Mouse (Mus musculus) gastrocnemius, postnatal 10 days (tissue): Measurements from ENCODE around the gene Wdr25. TPM values are rescaled to one million over a fixed set of nuclear protein-coding genes. Genes with fewer than 3 reads are reported as not detected.

Experiments
- DNase-seq: peaks from one replicate; pipeline ENCODE4 v3.0.0; 2021; ENCODE audit warnings: mixed read lengths
- total RNA-seq, 2 experiments: library from RNA; stranded (reverse); gene quantifications; 2 replicates each; pipeline ENCODE4 v1.2.3; 2021

Wdr25 gene
- total RNA-seq, 2 experiments from 2014 or later: 4.1 to 5.2 TPM

DNA sequence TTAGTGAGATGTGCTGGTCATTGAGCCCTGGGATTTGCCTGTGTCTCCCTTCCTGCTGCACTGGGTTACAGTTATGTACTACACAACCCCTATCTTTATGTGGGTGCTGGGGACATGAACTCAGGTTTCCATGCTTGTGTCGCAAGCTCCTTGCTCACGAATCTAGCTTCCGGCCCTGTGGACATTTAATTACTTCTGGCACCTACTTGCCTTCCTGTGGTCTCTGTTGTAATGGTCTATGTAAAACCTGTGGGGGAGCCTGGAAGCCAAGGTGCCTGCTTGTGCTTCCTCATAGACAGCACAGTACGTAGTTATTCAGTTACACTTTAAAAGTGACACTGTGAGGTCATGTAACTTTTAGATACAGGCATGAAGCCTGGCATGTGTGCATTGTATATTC, 44.1 kb downstream of the Wdr25 start:
- no peak for DNase-seq

DNA sequence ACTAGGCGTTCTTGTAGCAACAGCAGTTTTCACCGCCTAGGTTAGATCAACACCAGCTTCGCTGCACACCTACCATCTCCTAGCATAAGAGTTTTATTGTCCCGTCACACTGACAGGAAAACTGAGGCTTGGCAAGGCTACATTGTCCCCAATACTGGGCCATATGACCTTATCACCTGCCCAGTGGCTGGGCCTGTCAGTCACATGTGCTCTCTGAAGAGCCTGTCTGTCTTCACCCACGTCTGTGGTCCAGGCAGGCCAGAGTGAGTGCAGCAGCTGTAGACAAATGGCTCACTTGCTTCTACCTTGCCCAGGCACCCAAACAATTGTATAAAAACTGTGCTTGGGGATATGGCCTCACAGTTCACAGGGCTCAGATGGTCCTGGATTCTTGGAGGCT, 45.4 kb downstream of the Wdr25 start:
- DNase-seq: no peak

DNA sequence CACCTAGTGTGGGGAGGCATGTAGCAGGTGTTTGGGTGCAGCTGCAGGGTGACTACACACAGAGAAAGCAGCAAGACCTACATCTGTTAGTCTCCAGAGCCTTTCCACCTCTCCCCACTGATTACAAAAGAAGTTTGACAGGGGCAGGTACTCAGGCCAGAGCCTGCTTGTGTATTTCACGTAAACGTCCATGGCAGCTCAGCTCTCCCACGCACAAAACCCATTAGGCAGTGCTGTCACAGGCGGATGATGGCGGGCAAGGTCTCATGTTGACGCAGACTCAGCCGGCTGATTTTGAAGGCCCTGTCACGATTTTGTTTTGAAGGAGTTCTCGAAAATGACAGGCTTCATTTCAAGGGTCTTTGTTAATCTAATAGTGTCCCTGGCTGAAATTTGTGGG, 45.9 kb downstream of the Wdr25 start:
- DNase-seq: no peak

DNA sequence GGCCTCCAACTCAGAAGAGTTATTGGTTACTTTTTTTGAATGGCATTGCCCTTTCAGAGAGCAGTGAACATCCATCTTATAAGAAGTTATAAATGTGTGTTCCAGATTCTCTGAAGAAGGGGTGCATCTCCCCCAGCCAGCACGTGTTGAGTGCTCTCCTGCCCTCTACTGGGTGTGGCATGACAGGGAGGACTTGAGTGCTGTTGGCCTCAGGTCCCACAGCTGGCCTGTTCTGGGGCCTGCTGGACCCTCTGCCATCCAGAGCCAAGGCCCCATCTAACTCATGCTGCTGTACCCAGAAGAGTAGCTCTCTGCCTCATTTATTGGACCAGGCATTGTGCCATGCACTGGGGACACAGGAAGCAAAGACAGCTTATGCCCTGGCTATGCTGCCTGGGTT, 46.8 kb downstream of the Wdr25 start:
- DNase-seq: no peak

DNA sequence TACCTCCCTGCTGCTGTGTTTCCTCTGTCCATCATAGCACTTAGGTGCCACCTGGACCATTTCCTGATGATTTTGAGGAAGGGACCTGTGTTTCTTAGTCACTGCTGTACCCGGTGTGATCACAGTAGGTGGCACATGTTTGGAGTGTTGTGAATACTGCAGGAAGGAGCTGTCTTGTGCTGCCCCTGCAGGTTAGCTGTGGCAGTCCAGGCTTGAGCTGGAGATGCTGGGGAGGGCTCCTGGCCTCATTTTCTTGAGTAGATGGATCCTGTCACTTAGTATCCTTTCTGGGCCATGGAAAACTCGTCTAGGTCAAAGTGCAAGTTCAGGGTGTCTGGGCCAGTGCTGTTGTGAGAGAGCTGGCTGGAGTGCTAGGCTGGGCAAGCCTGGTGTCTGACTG, 47.9 kb downstream of the Wdr25 start:
- no peak for DNase-seq

DNA sequence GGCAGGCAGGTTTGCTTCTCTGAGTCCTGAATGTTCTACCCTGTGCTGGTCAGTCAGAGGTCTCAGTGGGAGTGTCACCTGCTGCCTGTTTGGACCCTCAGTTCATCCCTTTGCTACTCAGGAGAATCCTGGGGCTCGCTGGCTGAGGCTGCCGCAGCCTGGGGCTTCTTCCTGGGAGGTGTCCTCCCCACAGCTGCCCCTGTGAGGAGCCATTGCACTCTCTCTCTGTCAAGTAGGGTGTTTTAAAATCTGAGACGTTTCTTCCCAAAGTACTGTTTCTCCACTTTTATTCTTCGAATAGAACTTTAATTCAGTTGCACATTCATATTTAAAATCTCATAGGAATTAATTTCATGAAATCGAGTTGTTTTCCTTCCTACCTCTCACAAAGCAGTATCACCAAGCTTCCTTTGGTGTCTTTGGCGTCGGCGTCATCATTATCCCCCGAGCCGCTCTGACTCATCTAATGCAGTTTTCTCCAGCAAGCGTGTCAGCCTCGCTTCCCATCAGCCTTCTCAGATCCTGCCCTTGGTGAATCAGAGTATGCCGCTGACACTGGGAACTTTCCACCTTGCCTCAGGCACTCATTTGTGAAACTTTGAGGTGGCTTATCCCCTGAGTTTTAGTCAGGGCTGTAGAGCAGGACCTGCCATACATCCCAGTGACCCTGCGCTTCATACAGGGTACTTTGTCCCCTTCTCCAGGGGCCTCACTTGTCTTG, 48.9 kb downstream of the Wdr25 start:
- DNase-seq: no peak

DNA sequence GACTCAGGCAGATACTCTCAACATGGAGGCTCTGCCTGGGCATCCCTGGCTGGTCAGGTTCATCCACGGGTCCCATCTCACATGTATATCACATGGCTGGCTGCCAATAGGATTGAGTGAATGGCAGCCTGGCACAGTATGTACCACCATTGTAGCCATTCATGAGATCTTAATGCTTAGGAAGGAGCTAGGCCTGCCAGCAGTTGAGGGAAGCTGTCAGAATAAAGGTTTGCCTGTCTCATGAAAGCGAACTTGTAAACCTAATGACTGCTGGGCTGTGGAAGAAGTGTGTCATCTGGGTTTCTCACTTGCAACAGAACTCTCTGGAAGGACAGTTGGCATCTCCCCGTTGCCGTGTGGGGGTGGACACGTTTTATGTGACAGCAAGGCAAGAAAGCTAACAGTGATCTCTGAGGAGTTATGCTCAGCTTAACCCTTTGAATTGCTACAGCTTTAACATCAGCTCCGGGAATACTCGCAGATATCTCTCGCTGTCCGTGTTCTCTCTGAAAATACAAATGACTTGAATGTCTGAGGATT, 59.6 kb downstream of the Wdr25 start:
- DNase-seq: no peak

DNA sequence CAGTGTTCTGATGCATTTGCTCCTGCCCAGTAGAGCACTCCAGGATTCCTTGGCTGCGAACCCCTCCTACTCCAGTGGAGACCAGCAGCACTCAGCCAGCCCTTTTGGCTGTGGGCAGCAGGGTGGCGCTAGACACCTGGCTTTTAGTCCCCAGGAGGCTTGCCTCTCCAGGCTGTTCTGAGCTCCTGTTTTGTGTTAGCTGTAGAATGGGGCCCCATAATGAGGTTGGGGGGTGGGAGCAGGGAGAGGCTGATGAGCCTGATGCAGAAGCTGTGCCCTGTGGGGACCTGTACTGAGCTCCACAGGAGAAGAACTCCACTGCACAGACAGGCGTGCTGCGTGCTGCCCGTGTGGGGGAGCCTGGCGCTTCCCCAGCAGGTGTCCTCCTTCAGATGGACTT, 60.4 kb downstream of the Wdr25 start:
- DNase-seq: no peak

DNA sequence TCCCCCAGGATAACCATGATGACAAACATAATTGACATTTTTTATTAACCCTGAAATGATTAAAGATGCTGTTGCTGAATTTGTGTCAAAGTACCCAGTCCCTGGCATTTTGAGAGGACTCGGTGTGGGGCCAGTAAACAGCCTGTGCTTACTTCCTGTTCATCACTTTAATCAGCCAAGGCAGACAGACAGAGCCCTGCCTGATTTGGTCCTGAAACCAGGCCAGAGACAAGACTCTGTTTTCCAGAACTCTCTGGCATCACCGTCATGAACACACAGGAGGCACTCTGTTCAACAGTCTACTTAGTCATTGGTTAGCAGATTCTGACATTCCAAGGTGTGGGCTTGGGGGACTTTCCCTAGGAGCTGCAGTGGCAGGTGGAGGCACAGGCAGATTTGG, 61.0 kb downstream of the Wdr25 start:
- no peak for DNase-seq

DNA sequence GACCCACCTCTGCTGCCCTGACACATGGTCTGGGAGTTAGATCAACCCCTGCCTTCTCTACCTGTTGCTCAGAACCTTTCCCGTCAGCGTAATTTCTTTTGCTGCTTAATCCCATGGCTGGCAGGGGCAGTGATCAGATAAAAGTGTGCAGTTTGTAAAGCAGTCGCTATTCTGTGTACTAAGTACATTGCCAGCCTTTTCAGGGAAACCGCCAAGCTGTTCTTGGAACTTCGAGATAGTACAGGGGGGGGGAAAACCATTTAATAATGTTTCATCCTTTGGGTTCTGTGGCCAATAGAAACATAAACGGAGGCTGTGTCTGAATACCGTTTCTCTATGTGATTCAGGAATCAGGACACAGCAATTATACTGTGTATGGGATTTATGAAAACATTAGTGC, 65.1 kb downstream of the Wdr25 start:
- DNase-seq: no peak

DNA sequence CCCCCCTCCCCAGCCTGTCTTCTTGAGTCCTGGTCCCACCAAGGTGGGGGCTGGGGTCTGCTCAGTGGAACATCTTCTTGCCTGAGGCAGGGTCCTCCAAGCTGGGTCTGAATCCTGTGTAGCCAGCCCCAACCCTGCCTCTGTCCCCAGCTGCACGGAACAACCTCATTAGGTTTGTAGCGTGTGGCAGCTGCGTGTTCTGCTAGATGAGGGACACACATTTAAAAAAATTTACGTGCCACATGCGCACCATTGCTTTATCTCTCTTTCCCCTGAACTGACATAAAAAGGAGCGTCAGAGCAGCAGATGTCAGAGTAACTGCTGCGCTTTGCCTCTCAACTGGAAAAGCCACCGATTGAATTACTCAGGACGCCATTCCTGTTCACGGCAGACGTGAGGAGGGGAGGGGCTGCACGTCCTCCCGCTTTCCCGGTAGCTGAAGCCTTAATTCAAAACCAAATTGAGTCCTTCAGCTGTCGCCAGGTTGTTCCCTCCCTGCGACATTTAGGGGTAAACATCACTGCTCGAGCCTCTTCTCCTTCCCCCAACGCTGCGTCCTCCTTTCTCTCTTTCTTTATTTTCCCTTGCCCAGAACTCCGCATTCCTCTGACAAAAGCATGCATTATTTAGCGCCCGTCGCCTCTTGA, 65.7 kb downstream of the Wdr25 start:
- no peak for DNase-seq

DNA sequence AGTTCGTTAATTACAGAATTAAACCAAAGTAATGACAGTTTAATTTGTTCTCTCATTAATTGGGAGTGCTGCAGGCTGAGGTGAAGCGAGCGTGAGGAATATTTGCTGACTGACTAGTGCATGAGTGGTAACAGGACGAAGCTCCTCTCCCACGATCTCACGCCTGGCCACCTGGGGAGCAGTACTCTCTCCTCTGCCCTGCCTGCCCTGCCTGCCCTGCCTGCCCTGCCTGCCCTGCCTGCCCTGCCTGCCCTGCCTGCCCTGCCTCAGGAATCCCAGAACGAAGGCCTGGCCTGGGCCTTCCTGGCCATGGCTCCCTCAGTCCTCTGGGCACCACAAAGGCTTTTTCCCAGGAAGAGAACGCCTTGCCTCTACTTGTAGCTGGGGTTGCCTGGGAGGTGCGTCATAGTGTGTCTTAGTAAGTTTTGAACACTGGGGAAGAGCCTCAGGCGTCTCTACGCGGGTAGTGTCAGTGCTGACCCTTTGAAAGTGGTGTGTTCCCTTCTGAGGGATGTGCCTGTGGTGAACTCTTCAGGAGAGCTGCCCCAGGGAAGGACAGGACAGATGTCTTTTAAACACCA, 66.3 kb downstream of the Wdr25 start:
- no peak for DNase-seq

DNA sequence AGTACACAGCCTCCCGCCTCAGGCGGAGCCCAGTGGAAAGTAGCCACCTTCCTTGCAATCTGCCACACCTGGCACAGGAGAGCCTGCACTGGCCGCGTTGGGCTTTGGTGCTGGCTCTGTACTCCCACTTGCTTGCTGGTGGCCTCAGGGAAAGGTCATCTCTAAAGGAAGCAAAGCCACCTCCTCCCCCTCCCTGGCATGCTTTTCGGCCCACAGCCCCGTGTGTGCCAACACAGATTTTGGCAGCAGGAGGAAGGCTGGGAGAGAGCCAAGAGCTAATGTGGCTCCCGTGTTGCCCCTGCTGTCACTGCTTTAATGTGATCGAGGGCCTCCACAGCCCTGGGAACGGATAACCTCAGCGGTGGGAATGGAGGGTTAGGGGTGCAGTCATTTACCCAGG, 66.8 kb downstream of the Wdr25 start:
- DNase-seq: peak; percentile 55

DNA sequence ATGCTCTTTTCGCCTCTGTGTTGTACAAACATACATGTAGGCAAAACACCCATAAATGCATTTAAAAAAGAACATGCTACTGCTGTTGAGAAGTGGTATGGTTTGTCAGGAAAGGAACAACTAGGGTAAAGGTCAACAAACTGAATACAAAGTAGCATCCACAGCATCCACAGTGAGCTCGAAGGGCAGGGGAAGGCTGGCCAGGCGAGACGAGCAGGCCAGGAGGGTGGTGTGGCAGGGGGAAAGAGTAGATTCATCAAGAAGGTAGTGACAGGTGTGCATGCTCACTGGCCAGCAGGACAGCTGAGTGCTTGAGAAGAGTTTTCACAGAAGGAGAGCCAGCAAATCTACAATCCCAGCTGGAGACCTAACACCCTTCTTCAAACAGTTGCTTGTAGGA, 74.2 kb downstream of the Wdr25 start:
- no peak for DNase-seq

DNA sequence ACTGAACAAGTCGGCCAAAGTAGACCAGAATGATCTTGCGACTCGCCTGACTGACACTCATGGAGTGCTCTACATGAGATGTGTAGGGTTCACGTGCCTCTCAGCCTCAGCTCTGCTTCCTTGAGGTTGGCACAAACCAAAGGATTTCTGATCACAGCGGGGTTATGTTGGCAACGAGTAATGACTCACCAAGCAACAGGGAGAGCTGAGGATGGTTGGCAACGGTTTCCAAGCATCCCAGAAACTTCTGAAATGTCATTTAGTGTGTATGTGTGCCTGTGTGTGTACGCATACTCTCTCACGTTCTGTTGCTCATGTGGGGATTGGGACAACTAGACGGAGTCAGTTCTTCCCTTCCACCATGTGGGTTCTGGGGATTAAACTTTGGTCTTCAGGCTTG, 74.6 kb downstream of the Wdr25 start:
- DNase-seq: no peak

DNA sequence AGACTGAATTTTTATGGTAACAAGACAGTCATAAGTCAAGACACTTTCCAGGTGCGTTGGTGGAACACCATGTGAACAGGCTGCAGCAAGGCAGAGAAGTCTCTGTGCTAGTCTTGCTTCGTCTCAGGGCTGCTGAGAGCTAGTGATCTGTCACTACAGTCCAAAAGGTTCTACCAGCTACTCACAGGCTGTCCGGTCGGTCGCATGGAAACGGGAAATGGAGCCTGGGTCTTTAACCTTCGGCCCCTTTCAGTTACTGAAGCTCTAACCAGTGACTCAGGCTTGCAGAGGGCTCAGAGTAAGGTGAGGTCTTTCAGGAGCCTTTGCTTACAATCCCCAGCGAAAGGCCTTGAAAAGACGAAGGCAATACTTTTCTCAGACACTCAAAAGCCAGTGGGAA, 78.0 kb downstream of the Wdr25 start:
- DNase-seq: no peak

DNA sequence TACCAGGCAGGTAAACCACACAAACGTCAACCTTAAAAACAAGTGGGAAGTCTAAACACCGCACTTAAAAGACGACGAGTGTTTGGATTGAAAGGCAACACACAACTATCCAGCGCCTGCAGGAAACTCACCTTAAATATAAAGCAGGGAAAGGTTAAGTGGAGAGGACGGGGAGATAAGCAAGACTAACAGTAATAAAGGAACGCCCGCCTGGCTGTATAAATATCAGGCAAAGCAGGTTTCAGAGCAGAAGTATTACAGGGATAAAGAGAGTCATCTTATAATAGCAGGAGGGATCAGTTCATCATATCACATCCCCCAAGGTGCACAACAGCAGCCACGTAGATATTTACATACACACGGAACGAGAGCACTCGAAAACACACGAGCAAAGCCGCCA, 78.8 kb downstream of the Wdr25 start:
- DNase-seq: no peak

DNA sequence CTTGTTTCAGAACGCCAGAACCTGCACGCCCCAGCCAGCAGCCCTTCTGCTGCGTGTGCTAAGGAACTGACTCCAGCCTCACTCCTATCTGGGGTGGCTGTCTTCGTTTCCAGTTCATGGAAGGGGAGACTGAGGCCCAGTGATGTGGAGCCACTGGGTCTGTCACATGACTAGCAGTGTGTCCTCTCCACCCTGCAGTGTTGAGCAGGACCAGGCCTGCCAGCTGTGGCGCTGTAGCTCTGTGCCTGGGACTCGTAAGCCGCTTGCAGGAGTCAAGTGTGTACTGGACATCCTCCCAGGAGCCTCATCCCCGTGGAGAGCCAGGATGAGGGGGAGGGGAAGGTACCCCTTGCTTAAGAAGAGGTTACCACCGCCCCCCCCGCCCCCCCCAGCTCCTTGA, 86.5 kb downstream of the Wdr25 start:
- no peak for DNase-seq

DNA sequence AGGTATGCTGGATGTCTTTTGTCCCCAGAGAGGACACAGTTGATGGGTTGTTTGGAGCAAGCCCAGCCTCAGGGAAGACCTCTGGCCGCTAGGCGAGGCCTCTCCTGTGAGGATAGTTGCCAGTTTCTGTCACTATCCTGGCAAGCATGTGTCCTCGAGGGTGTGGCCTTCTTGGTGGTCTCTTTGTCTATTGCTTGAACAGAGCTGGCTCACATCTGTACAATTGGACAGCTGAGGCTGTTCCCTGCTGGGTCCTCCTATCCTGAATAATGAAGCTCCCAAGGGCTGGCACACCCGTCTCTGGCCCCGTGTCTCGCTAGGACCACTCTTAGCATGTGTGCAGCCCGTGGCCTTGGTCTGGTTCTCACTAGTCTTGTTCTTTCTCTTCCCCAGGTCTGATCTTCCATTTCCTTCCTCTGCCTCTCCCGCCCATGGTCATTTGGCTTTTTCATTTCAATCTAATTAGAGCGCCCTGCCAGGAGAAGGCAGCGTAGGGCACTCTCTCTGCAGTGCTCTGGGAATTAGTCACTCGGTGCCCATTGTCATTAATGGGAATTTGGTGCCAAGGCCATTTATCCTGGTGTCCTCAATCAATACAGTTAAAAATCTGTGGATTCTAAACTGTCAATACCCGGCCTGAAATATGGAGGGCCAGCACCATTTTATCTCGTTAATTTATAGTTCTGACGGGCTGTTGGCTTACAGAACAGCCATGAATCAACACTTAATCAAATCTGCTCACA, 88.7 kb downstream of the Wdr25 start:
- no peak for DNase-seq

DNA sequence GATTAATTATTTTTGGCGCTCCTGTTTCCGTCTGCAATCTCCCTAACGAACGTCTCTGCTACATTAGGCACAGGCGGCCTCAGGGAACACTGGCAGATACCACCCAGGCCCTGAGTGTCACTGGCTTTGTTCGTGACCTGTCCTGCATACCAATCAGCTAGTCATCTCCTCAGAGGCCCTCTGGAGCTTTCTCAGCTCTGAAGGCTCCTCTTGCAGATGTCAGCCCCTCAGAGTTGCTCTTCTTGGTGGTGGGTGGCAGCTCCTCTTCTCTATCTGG, 89.2 kb downstream of the Wdr25 start:
- no peak for DNase-seq

DNA sequence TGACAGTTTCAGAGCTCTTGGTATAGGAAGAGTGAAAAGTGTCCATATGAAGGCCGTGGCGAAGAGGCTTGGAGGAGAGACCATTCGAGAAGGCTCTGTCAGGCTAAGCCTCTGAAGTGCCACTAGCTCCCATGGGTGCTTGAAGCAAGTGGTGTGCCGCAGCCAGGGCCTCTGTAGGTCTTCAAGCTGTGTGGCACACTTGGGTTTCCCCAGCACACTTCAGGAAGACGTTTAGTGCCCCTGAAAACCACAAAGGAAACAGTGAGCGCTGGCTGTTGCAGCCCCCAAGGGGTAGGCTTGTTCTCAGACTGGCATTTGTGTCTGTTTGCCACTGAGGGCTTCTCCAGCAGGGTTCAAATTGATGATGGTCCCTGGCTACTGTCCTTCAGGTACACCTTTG, 90.1 kb downstream of the Wdr25 start:
- DNase-seq: no peak

DNA sequence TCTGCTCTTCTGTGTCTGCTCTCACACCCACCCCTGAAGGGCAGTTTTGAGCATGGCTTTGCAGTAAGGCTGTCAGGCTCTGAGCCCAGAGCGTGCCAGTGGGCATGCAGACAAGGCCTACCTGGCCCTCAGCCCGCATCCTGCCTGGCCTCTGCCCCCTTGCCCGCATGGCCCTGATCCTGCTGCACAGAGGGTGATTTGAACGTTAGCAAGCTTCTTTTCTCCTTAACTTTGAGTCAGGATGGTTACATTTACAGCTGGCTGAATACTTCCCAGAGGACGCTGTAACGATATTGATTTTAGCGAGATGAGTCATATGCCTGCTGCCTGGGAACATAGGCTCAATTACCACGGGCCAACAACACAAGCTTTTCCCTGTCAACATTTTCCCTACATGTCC, 91.0 kb downstream of the Wdr25 start:
- peak; percentile 37 for DNase-seq

DNA sequence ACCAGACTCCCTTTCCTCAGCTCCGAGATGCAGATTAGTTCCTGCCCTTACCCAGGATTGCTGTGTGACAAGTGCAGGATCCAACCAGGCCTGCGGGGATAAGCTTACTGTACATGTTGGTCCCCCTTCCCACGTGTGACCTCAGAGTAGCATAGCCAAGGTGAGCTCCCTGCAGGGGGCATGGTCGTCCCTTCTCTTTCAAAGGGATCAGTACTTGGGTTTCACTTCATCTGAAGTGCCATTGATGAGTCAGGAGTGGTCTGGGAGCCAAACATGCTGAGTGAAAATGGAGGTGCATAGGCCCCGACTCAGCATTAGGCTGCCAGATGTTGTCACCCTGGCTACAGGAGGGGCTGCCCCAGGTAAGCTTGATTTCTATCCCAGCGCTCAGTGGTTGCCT, 91.6 kb downstream of the Wdr25 start:
- DNase-seq: no peak
